Mouse (Mus musculus) cerebellum, postnatal 10 days (tissue): ENCODE results near the gene 4930404H24Rik.

Experiments used
- DNase-seq, 2 experiments: peaks; one replicate each; pipeline ENCODE4 v3.0.0; 2021; ENCODE audit warnings: mixed read lengths in 2 of 2

The 4930404H24Rik gene

GRCm38 (mm10) chr2:153542936-153543668 lies 50.5 kb downstream of the 4930404H24Rik start:
- no peak for DNase-seq
